Mouse (Mus musculus) spleen, adult 2 months (tissue): ENCODE measurements at regions not wholly inside any gene's neighbourhood (a gene's known extent, or its start where the extent isn't known, plus 50 kb on each side); places are given as distances from the start of the nearest gene placed in this dataset.

Experiments used
- CTCF ChIP-seq: fragments of 200-500 bp; IDR thresholded peaks from 2 replicates; pipeline ENCODE4 v1.5.1; 2011; ENCODE audit warnings: mild to moderate bottlenecking, inconsistent platforms; ENCODE audit not compliant: insufficient read depth, insufficient read length, insufficient replicate concordance; ENCODE audit errors: extremely low read depth
- POLR2A ChIP-seq: fragments of 200-500 bp; IDR thresholded peaks from 2 replicates; pipeline ENCODE4 v1.6.1; 2011; ENCODE audit warnings: low read depth, low read length, inconsistent platforms

DNA sequence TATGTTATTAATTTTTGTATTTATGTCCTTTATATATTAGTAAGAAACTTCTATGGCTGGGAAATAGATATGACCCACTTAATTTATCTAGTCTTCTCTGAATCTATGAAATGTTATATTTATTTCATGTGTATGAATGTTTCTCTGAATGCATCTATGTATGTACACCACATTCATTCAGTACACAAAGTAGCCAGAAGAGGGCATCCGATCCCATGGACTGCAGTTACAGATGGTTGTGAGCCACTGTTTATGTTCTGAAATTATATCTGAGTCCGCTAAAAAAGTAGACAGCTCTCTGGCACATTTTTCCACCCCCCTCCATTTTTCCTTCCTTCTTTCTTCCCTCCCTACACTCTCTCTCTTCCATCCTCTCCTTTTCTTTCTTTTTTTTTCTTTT is 557.8 kb upstream of the Arpp21 start:
- no peak for TF ChIP-seq CTCF
- no peak for TF ChIP-seq POLR2A
